Comparison of ENCODE assay signal across 8 mouse cellular contexts in genomic region chr4:132509621-132510296, GRCm38 (mm10). TPM values are rescaled to one million over a fixed set of nuclear protein-coding genes. Genes with fewer than 3 reads are reported as not detected.
DNase-seq lines count a peak whose midpoint lies in the region; ATAC-seq and TF ChIP-seq lines count a peak whose summit lies in the region.

No protein-coding gene starts in this region.

- peak overlapping the region; percentile 82 for H3K9ac ChIP-seq in hindbrain, embryonic 13.5 days

- intact Hi-C loops in left cerebral cortex, adult 2 months (cut with DNase I) = loop anchor here (1.0 to 5.0 kb wide), 4 partner anchors 46 to 297 kb away; partner anchors contain the start of genes Med18, Rcc1 and Ythdf2

- H3K27ac ChIP-seq in hindbrain, embryonic 13.5 days = peak overlapping the region; percentile 82
- peak overlapping the region; percentile 56 for H3K27ac ChIP-seq in left cerebral cortex, adult 2 months

- TF ChIP-seq CTCF in left cerebral cortex, adult 2 months (IDR thresholded peaks at IDR 0.05) = no peak

- peaks cover 8% of the 10 kb centered on the region for H3K27me3 ChIP-seq in hindbrain, embryonic 13.5 days

- DNase-seq in ZHBTc4 (ENCODE audit: low read depth, low spot score) = peak; percentile 97
- peak; percentile 62 to 70 for DNase-seq in cerebellum, postnatal 25 days
- peak; percentile 63 to 64 for DNase-seq in frontal cortex, postnatal 14 days (ENCODE audit: low spot score in 2 of 2)
- DNase-seq in left cerebral cortex, adult 2 months (ENCODE audit: extremely low spot score in 1 of 2, low spot score in 2 of 2) = peak; percentile 51 to 57
- DNase-seq in right cerebral cortex, postnatal 14 days = peak; percentile 66

- WGBS in hindbrain, embryonic 13.5 days = under 1% methylated on average over 48 of the region's 52 CpGs

- peak overlapping the region; percentile 94 for H3K4me2 ChIP-seq in hindbrain, embryonic 13.5 days

- no peaks in the 10 kb centered on the region for H3K9me3 ChIP-seq in hindbrain, embryonic 13.5 days

- peak; percentile 73 for ATAC-seq in hindbrain, embryonic 13.5 days (ENCODE audit: low FRiP score)
- ATAC-seq in megakaryocyte, adult 5-6 weeks (ENCODE audit: poor library complexity, severe bottlenecking) = peak; percentile 19
- ATAC-seq in monocyte, adult 5-6 weeks (replicated peaks; ENCODE audit: insufficient number of reproducible peaks, low FRiP score, low TSS enrichment, poor library complexity, severe bottlenecking) = no peak; the same call in 1 of the 2 replicates

- H3K36me3 ChIP-seq in hindbrain, embryonic 13.5 days = no peaks in the 10 kb centered on the region

- H3K4me1 ChIP-seq in hindbrain, embryonic 13.5 days (replicated peaks) = peaks cover 27% of the 10 kb centered on the region

- H3K4me3 ChIP-seq in hindbrain, embryonic 13.5 days = peak overlapping the region; percentile 87
- peak overlapping the region; percentile 77 for H3K4me3 ChIP-seq in left cerebral cortex, adult 2 months

RNA-seq across cellular contexts. Expression of gene Sesn2, which starts 0.5 kb away (rescaled TPM):
- polyA plus RNA-seq in hindbrain, embryonic 13.5 days (2015; fragmentation: Nextera tagmentation; extraction: Ambion mirVana) = 6.6 and 8.1 TPM in 2 replicates
- total RNA-seq in left cerebral cortex, adult 2 months (2021) = 10 to 100 TPM; 10.4 to 10.7 TPM
- 7.4 TPM in 2 replicates for total RNA-seq in megakaryocyte, adult 5-6 weeks (2015)
- 5.2 and 5.6 TPM in 2 replicates for total RNA-seq in megakaryocyte, adult 5-6 weeks (2017)
- total RNA-seq in monocyte, adult 5-6 weeks (2017) = 4.9 to 6.0 TPM (median 5.2 TPM) in 3 replicates

RNA-seq across cellular contexts. Expression of gene Atpif1, which starts 23.7 kb away (rescaled TPM):
- polyA plus RNA-seq in hindbrain, embryonic 13.5 days (2015; fragmentation: Nextera tagmentation; extraction: Ambion mirVana) = 1,428 and 1,433 TPM in 2 replicates
- 100 to 1,000 TPM; 430 to 458 TPM for total RNA-seq in left cerebral cortex, adult 2 months (2021)
- total RNA-seq in megakaryocyte, adult 5-6 weeks (2015) = 240 and 279 TPM in 2 replicates
- total RNA-seq in megakaryocyte, adult 5-6 weeks (2017) = 502 and 628 TPM in 2 replicates
- 103 to 180 TPM (median 116 TPM) in 3 replicates for total RNA-seq in monocyte, adult 5-6 weeks (2017)

RNA-seq across cellular contexts. Expression of gene Dnajc8, which starts 25.6 kb away (rescaled TPM):
- polyA plus RNA-seq in hindbrain, embryonic 13.5 days (2015; fragmentation: Nextera tagmentation; extraction: Ambion mirVana) = 154 and 156 TPM in 2 replicates
- 10 to 100 TPM; 91.4 to 92.9 TPM for total RNA-seq in left cerebral cortex, adult 2 months (2021)
- total RNA-seq in megakaryocyte, adult 5-6 weeks (2015) = 113 and 122 TPM in 2 replicates
- total RNA-seq in megakaryocyte, adult 5-6 weeks (2017) = 368 and 380 TPM in 2 replicates
- total RNA-seq in monocyte, adult 5-6 weeks (2017) = 510 to 713 TPM (median 673 TPM) in 3 replicates

RNA-seq across cellular contexts. Expression of gene Med18, which starts 46.0 kb away (rescaled TPM):
- polyA plus RNA-seq in hindbrain, embryonic 13.5 days (2015; fragmentation: Nextera tagmentation; extraction: Ambion mirVana) = 18.5 and 20.6 TPM in 2 replicates
- 10 to 100 TPM in 1 of 2 experiments, 1 to 10 TPM in 1; 8.8 to 10.1 TPM for total RNA-seq in left cerebral cortex, adult 2 months (2021)
- total RNA-seq in megakaryocyte, adult 5-6 weeks (2015) = 9.0 and 11.4 TPM in 2 replicates
- 7.7 and 12.5 TPM in 2 replicates for total RNA-seq in megakaryocyte, adult 5-6 weeks (2017)
- 1.3 to 9.4 TPM (median 8.8 TPM) in 3 replicates for total RNA-seq in monocyte, adult 5-6 weeks (2017)

RNA-seq across cellular contexts. Expression of gene Ptafr, which starts 54.1 kb away (rescaled TPM):
- polyA plus RNA-seq in hindbrain, embryonic 13.5 days (2015; fragmentation: Nextera tagmentation; extraction: Ambion mirVana) = 0.82 and 0.83 TPM in 2 replicates
- total RNA-seq in left cerebral cortex, adult 2 months (2021) = 1 to 10 TPM in 1 of 2 experiments, under 1 TPM in 1; 1.00 to 1.2 TPM
- 19.6 and 20.6 TPM in 2 replicates for total RNA-seq in megakaryocyte, adult 5-6 weeks (2015)
- 38.9 and 40.8 TPM in 2 replicates for total RNA-seq in megakaryocyte, adult 5-6 weeks (2017)
- total RNA-seq in monocyte, adult 5-6 weeks (2017) = 3.6 to 28.2 TPM (median 24.8 TPM) in 3 replicates
